Mouse (Mus musculus): ENCODE results near the gene Nxpe3.

DNA sequence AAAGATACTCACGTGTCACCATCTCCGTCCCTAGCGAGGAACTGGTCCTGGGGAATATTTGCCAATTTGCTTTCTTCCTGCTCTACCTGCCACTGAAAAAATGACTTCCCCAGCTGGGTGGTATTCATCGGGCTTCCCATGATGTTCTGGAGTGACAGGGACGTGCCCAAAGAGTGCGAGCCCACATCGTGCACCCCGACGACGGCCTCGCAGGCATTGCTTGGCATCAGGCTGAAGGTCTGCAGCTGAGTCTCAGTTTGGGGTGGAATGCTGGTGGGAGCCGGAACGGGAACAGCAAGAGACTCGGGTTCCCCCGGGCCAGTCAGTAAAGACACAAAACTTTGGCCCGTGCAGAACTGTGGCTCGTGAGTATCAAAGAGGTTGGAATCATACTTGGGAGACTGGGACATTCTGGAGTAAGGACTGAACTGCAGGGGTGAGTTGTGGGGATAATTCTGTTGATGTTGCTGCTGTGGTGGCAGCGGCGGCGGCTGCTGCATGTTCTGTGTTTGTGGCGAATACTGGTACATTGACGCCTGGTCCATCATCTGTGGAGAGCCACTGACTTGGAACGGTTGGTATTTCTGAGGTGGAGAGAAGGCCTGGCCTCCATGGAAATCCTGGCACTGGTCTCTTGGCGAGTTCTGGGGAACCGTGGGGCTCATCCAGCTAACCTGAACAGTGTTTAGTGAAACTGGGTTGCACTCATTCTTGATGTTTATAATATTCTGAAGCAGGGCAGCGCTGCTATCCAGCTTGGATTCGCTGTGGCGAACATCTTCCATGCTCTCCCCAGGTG, 77.2 kb downstream of the Nxpe3 start:
- no peak for TF ChIP-seq POLR2A (IDR thresholded peaks at IDR 0.05; ENCODE audit: borderline replicate concordance, insufficient read depth, low read length)
- no peak for TF ChIP-seq CTCF (IDR thresholded peaks at IDR 0.05; ENCODE audit: borderline replicate concordance, insufficient read depth, low read depth, low read length)

Measured in cerebellum, adult 2 months (tissue).